Mouse (Mus musculus): ENCODE results near the gene Bok. TPM values are rescaled to one million over a fixed set of nuclear protein-coding genes. Genes with fewer than 3 reads are reported as not detected.

Gene Bok
- polyA plus RNA-seq, 1 experiment from 2014 or later: 41.6 TPM

DNA sequence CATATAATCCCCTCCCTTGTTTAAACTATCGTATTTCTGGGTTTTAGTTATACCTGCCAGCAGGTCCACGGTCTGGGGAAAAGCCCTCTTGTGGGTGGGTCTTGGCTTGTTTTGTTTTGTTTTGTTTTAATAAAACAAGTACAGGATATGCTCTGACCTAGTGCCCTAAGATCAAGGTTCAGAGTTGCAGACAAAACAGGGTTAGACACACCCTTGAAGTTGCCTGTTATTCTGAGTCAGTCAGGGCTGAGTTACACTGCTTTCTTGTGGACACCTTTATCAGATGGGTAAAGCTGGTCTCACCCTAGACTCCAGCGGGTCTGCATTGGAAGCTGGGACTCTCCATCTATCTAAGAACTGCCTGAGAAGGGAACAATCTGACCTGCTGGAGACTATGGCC, 8.0 kb downstream of the Bok start:
- H3K27ac ChIP-seq: no peak overlapping the region
- DNase-seq (ENCODE audit: low spot score): no peak
- H3K4me3 ChIP-seq: no peak overlapping the region
- 89% methylated on average over 3 of the region's 3 CpGs for WGBS
- no peaks in the 10 kb centered on the region for H3K9me3 ChIP-seq
- no peaks in the 10 kb centered on the region for H3K27me3 ChIP-seq (ENCODE audit: insufficient read depth, poor library complexity, severe bottlenecking)
- no peaks in the 10 kb centered on the region for H3K4me1 ChIP-seq (replicated peaks)
- H3K36me3 ChIP-seq: peaks cover 40% of the 10 kb centered on the region

DNA sequence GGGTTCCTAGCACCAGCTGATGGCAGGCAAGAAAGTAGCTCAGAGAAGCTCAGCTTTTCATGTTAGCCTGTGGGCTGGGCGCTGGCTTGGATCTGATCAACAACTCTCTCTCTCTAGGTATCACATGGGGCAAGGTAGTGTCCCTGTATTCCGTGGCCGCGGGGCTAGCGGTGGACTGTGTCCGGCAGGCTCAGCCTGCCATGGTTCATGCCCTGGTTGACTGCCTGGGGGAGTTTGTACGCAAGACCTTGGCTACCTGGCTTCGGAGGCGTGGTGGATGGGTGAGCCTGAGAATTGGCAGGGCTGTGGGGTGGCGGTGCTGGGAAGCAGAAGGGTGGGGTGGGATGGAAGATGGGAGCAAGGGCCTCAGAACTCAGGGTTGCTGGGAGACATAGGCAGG, 8.5 kb downstream of the Bok start:
- Histone ChIP-seq H3K4me3 (no peak overlapping the region), H3K36me3 (peaks cover 40% of the 10 kb centered on the region), H3K4me1 (replicated peaks) (no peaks in the 10 kb centered on the region), H3K9me3 (no peaks in the 10 kb centered on the region), H3K27ac (no peak overlapping the region), H3K27me3 (ENCODE audit: insufficient read depth, poor library complexity, severe bottlenecking) (no peaks in the 10 kb centered on the region)
- DNase-seq (ENCODE audit: low spot score): no peak
- 94% methylated on average over 10 of the region's 10 CpGs for WGBS

DNA sequence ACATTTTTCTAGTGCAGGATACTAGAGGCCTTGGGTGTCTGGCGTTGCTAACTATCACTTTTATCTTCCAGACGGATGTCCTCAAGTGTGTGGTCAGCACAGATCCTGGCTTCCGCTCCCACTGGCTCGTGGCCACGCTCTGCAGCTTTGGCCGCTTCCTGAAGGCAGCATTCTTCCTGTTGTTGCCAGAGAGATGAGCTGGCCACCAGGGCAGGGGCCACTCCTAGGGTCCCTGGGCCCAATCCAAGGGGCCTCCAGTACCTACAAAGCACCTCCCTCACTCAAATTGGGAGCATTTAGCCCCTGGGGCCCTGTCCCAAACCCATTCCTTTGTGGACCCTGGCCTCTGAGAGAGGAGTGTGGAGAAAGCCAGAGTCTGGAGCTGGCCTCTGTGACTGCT, 9.5 kb downstream of the Bok start:
- Histone ChIP-seq H3K36me3 (peaks cover 35% of the 10 kb centered on the region), H3K4me1 (replicated peaks) (no peaks in the 10 kb centered on the region), H3K27me3 (ENCODE audit: insufficient read depth, poor library complexity, severe bottlenecking) (no peaks in the 10 kb centered on the region), H3K9me3 (no peaks in the 10 kb centered on the region), H3K4me3 (no peak overlapping the region), H3K27ac (no peak overlapping the region)
- WGBS: 89% methylated on average over 6 of the region's 6 CpGs
- no peak for DNase-seq (ENCODE audit: low spot score)

DNA sequence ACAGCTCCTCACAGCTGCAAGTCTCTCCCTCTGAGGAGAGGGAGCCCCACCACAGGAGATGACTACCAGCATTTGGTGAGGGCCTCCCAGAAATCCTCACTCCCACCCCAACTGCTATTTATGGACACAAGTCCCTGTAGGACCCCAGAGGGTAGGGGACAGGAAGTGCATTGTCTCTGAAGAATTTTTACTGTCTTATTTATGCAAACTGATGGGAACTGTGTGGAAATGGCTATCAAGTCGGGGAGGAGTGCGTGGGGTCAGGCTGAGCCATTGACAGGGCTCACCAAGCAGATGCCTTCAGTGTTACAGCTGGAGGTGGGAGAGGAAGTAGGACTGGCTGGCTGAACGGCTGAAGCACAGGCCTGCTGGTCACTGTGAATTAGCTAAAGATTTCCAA, 11.9 kb downstream of the Bok start:
- no peak for DNase-seq (ENCODE audit: low spot score)
- Histone ChIP-seq H3K27ac (no peak overlapping the region), H3K4me3 (no peak overlapping the region), H3K27me3 (ENCODE audit: insufficient read depth, poor library complexity, severe bottlenecking) (no peaks in the 10 kb centered on the region), H3K4me1 (replicated peaks) (no peaks in the 10 kb centered on the region), H3K9me3 (no peaks in the 10 kb centered on the region), H3K36me3 (peaks cover 26% of the 10 kb centered on the region)
- WGBS: 67% methylated on average over 3 of the region's 3 CpGs

DNA sequence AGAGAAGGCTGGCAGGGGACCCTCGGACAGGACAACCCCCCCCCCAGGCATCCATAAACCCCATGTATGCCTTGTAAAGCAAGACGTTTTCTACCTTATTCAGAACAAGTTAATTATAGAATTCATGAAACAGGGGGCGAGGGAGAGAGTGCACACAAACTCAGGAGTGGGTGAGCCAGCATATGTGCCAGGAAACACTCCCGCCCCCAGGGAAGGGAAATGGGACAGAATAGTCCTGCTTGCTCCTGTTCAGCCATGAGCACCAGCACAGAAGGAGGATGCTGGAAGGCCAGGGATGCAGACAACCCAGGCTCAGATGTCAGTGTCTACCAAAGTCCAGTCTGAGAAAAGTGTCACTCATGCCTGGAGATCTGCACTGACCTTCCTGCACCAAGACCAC, 13.7 kb downstream of the Bok start:
- H3K4me1 ChIP-seq (replicated peaks): no peaks in the 10 kb centered on the region
- DNase-seq (ENCODE audit: low spot score): no peak
- H3K4me3 ChIP-seq: no peak overlapping the region
- WGBS: 86% methylated on average over 4 of the region's 4 CpGs
- no peak overlapping the region for H3K27ac ChIP-seq
- H3K36me3 ChIP-seq: peaks cover 35% of the 10 kb centered on the region
- H3K9me3 ChIP-seq: no peaks in the 10 kb centered on the region
- H3K27me3 ChIP-seq (ENCODE audit: insufficient read depth, poor library complexity, severe bottlenecking): no peaks in the 10 kb centered on the region

DNA sequence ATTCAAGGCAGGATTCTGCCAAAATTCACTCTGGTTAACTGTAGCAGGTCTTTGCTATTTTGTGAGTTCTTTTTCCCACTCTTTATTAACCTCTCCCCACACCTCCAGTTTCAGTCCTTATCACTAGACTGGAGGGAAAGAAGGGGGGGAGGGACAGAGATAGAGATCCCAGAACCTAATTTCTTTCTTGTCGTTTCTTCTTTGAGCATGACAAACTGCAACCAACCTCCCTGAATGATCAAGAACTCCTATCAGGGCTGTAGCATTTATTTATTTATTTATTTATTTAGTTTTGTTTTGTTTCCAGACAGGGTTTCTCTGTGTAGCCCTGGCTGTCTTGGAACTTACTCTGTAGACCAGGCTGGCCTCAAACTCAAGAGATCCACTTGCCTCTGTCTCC, 16.6 kb downstream of the Bok start:
- H3K36me3 ChIP-seq: peaks cover 34% of the 10 kb centered on the region
- H3K27me3 ChIP-seq (ENCODE audit: insufficient read depth, poor library complexity, severe bottlenecking): no peaks in the 10 kb centered on the region
- no peaks in the 10 kb centered on the region for H3K9me3 ChIP-seq
- no peaks in the 10 kb centered on the region for H3K4me1 ChIP-seq (replicated peaks)
- 89% methylated on average over 1 of the region's 1 CpGs for WGBS
- DNase-seq (ENCODE audit: low spot score): no peak
- H3K4me3 ChIP-seq: no peak overlapping the region
- H3K27ac ChIP-seq: no peak overlapping the region

DNA sequence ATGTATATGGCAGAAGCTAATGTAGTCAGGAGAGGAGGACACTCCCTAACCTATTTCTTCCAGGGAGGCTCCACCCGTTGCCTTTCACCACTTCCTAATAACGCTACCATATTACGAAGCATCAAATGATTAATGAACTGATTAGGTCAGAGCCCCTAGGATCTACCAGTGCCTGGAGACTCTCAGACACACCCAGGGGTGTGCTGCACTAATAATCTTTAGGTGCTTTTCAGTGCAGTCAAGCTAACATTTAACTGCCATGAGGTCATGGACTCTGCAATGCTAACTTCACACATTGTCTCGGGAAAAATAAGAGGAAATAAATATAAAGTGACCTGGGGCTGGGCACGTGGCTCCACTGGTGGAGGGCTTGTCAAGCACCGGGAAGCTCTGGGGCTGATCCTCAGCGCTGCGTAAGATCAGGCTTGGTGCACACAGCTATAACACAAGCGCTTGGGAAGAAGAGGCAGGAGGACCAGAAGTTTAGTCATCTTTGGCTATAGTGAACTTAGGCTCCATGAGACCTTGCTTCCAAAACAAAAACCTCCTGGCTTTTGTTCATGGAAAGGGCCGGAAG, 18.1 kb downstream of the Bok start:
- H3K4me1 ChIP-seq (replicated peaks): no peaks in the 10 kb centered on the region
- H3K27me3 ChIP-seq (ENCODE audit: insufficient read depth, poor library complexity, severe bottlenecking): no peaks in the 10 kb centered on the region
- 94% methylated on average over 10 of the region's 10 CpGs for WGBS
- peaks cover 36% of the 10 kb centered on the region for H3K36me3 ChIP-seq
- no peaks in the 10 kb centered on the region for H3K9me3 ChIP-seq
- no peak overlapping the region for H3K27ac ChIP-seq
- H3K4me3 ChIP-seq: no peak overlapping the region
- DNase-seq (ENCODE audit: low spot score): no peak

DNA sequence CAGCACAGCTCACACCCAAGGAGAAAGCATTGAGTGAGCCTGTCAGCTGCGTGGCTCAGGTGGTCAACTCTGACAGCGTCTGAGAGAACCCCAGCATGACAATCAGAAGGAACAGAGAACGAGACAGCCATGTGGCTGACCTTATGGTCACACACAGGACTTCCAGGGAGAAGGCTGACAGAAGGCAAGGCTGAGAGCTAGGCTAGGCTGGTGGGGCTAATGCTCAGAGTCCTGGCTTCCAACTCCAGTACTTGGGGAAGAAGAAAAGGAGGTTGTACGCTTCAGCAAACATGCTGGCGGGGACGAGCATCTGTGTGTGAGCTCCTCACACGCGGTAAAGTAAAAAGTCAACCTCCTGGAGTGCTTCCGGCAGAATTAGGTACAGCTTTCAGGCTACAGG, 18.9 kb downstream of the Bok start:
- Histone ChIP-seq H3K4me1 (replicated peaks) (no peaks in the 10 kb centered on the region), H3K27me3 (ENCODE audit: insufficient read depth, poor library complexity, severe bottlenecking) (no peaks in the 10 kb centered on the region), H3K9me3 (no peaks in the 10 kb centered on the region), H3K4me3 (no peak overlapping the region), H3K27ac (no peak overlapping the region), H3K36me3 (peaks cover 38% of the 10 kb centered on the region)
- WGBS: 88% methylated on average over 9 of the region's 9 CpGs
- DNase-seq (ENCODE audit: low spot score): no peak

DNA sequence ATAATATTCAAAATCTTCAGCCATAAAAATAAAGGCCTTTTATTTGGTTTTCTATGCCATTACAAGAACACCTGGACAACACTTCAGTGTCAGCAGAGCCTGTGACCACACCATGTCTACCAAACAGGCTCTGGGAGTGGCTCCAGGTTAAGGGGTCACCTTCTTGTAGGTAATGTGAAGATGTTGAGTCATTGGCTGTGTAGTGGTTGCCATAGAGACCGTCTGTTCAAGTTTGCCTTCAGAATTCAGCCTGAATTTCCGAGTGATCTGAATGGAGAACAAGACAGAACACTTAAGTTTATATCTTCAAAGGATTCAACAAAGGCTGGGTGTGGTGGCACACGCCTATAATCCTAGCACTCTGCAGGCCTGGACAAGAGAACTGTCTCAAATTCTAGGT, 19.9 kb downstream of the Bok start:
- Histone ChIP-seq H3K27ac (no peak overlapping the region), H3K9me3 (no peaks in the 10 kb centered on the region), H3K27me3 (ENCODE audit: insufficient read depth, poor library complexity, severe bottlenecking) (no peaks in the 10 kb centered on the region), H3K4me1 (replicated peaks) (no peaks in the 10 kb centered on the region), H3K36me3 (peaks cover 38% of the 10 kb centered on the region), H3K4me3 (no peak overlapping the region)
- 72% methylated on average over 3 of the region's 3 CpGs for WGBS
- no peak for DNase-seq (ENCODE audit: low spot score)

DNA sequence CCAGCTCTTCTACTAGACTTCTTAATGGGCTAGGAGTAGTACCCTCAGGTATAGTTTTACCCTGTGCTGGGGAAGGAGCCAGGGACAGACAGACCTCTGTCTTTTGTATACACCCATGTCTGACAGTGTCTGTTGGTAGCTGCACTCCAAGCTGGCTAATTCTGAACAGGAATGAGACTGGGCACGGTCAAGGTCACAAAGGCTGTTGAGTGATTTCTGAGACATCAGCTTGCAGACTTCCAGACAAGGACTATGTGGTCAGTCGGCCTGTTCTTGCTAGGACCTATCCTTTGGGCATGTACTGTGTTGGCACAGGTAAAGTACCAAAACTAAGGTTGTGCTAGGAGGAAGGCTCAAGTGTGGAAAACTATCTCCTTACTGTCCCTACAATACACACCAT, 30.7 kb downstream of the Bok start:
- 86% methylated on average over 2 of the region's 2 CpGs for WGBS
- no peak for DNase-seq (ENCODE audit: low spot score)
- no peak overlapping the region for H3K27ac ChIP-seq
- no peaks in the 10 kb centered on the region for H3K9me3 ChIP-seq
- no peaks in the 10 kb centered on the region for H3K27me3 ChIP-seq (ENCODE audit: insufficient read depth, poor library complexity, severe bottlenecking)
- H3K36me3 ChIP-seq: peaks cover 37% of the 10 kb centered on the region
- no peak overlapping the region for H3K4me3 ChIP-seq
- no peaks in the 10 kb centered on the region for H3K4me1 ChIP-seq (replicated peaks)

DNA sequence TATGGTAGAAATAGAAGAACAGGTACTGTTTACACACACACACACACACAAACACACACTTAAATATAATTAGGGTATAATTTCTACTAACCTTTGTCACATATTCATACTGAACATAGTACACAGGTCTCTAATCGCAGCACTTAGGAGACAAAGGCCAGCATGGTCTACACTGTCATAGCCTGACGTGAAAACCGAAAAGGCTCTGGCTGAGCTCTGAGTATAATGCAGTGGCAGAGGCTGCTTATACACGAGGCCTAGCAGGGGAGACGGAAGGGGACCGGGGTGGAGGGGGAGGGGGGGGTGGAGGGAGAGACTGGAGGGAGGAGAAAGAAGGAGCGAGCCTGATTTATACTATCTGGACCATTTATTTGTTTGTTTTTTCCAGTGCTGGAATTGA, 36.1 kb downstream of the Bok start:
- no peaks in the 10 kb centered on the region for H3K4me1 ChIP-seq (replicated peaks)
- no peaks in the 10 kb centered on the region for H3K9me3 ChIP-seq
- H3K4me3 ChIP-seq: no peak overlapping the region
- H3K36me3 ChIP-seq: peaks cover 31% of the 10 kb centered on the region
- 78% methylated on average over 7 of the region's 7 CpGs for WGBS
- no peak for DNase-seq (ENCODE audit: low spot score)
- H3K27ac ChIP-seq: no peak overlapping the region
- no peaks in the 10 kb centered on the region for H3K27me3 ChIP-seq (ENCODE audit: insufficient read depth, poor library complexity, severe bottlenecking)

DNA sequence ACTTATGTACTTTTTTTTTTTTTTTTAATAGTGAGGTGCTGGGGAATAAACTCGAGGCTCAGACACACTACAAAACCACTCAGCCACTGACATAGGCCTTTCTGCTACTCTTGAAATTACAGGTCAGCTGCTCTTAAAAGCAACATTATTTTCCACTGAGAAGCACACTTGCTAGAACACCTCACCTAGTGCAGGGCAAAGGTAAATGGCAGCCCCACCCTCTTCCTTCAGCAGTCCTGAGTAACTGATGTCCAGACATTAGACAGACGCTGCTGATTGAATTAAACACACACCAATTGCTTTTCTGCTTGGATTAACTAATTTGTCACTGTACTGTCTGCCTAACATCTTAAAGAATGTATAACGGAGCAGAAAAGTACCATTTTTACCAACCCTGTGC, 39.2 kb downstream of the Bok start:
- WGBS: 89% methylated on average over 3 of the region's 3 CpGs

DNA sequence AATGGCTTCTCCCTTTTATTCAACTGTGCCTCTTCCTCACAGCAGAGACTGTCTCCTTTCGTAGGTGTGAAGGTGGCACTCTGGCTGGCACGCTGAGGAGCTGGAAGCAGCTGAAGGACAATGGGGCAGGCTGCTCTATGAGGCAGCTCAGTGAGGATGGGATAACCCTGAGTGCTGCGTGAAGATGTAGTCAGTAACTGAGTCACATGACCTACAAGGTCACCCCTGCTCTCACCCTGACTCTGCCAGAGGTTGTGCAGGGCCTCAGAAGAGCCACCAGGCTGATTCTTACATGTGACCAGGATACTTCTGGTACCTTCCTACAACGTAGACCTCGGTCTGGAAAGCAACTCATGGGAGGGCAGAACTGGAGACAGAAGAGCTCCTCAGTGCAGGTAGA, 40.2 kb downstream of the Bok start:
- Histone ChIP-seq H3K36me3 (peaks cover 24% of the 10 kb centered on the region), H3K4me1 (replicated peaks) (0 out of 2 replicates have a peak, but pooled peaks cover 4% of the 10 kb centered on the region), H3K27me3 (ENCODE audit: insufficient read depth, poor library complexity, severe bottlenecking) (no peaks in the 10 kb centered on the region), H3K9me3 (no peaks in the 10 kb centered on the region), H3K27ac (0 out of 2 replicates have a peak overlapping the region, but pooled peaks have one; percentile 29), H3K4me3 (no peak overlapping the region)
- WGBS: 86% methylated on average over 5 of the region's 5 CpGs
- DNase-seq (ENCODE audit: low spot score): no peak

More for the DNA sequence above, 39.2 kb downstream of the Bok start:
- no peak for DNase-seq (ENCODE audit: low spot score)
- Histone ChIP-seq H3K4me1 (replicated peaks) (0 out of 2 replicates have a peak, but pooled peaks cover 4% of the 10 kb centered on the region), H3K27me3 (ENCODE audit: insufficient read depth, poor library complexity, severe bottlenecking) (no peaks in the 10 kb centered on the region), H3K27ac (no peak overlapping the region), H3K9me3 (no peaks in the 10 kb centered on the region), H3K36me3 (peaks cover 24% of the 10 kb centered on the region), H3K4me3 (no peak overlapping the region)

DNA sequence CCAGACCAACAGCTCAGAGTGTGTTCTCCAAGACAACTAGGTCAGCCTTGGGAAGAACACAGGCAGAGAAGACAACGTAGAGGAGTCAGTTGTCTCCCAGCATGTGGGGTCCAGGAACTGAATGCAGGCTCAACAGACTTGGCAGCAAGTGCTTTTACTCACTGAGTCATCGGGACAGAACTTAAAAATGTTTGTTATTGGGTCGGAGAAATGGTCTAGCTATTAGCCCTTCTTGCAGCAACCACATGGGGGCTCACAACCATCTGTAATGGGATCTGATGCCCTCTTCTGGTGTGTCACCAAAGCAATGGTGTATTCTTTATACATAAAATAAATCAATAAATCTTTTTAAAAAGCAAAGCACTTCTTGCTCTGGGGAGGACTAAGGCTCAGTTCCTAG, 40.7 kb downstream of the Bok start:
- no peak overlapping the region for H3K4me3 ChIP-seq
- WGBS: 80% methylated on average over 3 of the region's 3 CpGs
- H3K4me1 ChIP-seq (replicated peaks): 0 out of 2 replicates have a peak, but pooled peaks cover 4% of the 10 kb centered on the region
- H3K9me3 ChIP-seq: no peaks in the 10 kb centered on the region
- H3K36me3 ChIP-seq: peaks cover 24% of the 10 kb centered on the region
- DNase-seq (ENCODE audit: low spot score): no peak
- no peak overlapping the region for H3K27ac ChIP-seq
- no peaks in the 10 kb centered on the region for H3K27me3 ChIP-seq (ENCODE audit: insufficient read depth, poor library complexity, severe bottlenecking)
